Mouse (Mus musculus): ENCODE measurements around the gene Olfr776. TPM values are rescaled to one million over a fixed set of nuclear protein-coding genes. Genes with fewer than 3 reads are reported as not detected.
"Not testable (repeated sequence)": the region's sequence is repeated elsewhere in the genome, so short reads cannot be mapped to it uniquely, and the experiment has no call there.

Olfr776 gene
- polyA plus RNA-seq (2015; fragmentation: Nextera tagmentation; extraction: Ambion mirVana): not detected in 2 replicates

DNA sequence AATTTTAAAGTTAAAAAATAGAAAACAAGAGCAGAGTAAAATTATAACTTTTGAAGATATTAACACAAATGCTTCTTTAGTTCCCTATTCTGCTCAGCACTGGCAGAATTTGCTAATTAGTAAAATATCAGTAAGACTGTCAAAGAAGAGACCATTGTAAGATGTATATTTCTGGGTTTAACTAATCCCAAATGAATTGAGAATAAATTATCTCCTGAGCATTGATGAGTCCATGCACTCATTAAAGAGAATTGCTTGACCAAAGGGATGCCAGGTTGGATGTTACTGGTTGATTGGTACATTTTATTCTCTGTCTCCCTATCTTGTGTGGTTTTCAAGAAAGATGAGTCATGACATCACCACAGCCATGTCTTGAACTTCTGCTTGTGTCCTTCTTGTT, at the start of gene Olfr776:
Gene Olfr776, plus strand, starts transcription at position 301 of the 400 bp plus-strand sequence.
- no peaks in the 10 kb centered on the region for H3K36me3 ChIP-seq
- H3K27ac ChIP-seq (replicated peaks): no peak within 1 kb of the TSS
- H3K27me3 ChIP-seq: no peaks in the 10 kb centered on the region
- H3K9ac ChIP-seq: no peak within 1 kb of the TSS
- ATAC-seq (ENCODE audit: insufficient number of reproducible peaks, low FRiP score, low TSS enrichment, low read depth): no peak
- no peaks in the 10 kb centered on the region for H3K9me3 ChIP-seq (replicated peaks)
- H3K4me2 ChIP-seq (replicated peaks): no peak within 1 kb of the TSS
- H3K4me3 ChIP-seq (replicated peaks): no peak within 1 kb of the TSS
- no peaks in the 10 kb centered on the region for H3K4me1 ChIP-seq

DNA sequence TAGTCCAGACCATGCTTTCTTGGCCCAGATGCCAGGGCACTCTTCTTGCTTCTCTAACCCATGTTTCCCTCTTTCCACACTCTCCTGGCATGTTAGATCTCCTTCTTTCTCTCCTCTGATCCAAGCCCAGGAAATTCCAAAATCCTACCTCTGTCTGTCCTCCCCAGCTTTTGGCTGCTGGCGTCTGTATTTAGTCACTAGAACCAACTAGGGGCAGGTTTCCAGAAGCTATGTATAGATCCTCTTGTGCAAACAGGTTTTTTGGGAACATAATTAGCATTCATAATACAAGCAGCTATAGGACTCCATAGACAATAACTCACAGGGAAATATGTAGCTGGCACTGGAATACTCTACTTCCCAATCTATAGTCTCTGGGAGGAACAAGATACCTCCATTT, 28.2 kb upstream of the Olfr776 start:
- Histone ChIP-seq H3K9ac (no peak overlapping the region), H3K4me1 (no peaks in the 10 kb centered on the region), H3K36me3 (no peaks in the 10 kb centered on the region), H3K27ac (replicated peaks) (no peak overlapping the region), H3K4me2 (replicated peaks) (no peak overlapping the region), H3K9me3 (replicated peaks) (no peaks in the 10 kb centered on the region), H3K4me3 (replicated peaks) (no peak overlapping the region), H3K27me3 (no peaks in the 10 kb centered on the region)
- WGBS: 84% methylated on average over 1 of the region's 1 CpGs
- no peak for ATAC-seq (ENCODE audit: insufficient number of reproducible peaks, low FRiP score, low TSS enrichment, low read depth)

DNA sequence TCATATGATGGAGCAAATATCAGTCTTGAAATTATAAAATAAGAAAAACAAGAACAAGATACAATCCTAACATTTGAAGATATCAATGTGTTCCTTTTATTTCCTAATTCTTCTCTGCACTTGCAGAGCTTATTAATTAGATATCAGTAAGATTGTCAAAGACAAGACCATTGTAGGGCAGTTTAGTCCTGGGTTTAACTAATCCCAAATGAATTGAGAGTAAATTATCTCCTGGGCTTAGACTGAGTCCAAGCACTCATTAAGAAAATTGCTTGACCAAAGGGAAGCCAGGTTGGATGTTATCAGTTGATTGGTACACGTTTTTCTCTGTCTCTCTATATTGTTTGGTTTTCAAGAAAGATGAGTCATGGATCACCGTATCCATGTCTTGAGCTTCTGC, 23.0 kb upstream of the Olfr776 start, which contains the start of gene Olfr774:
Gene Olfr774, plus strand, starts transcription at position 301 of the 400 bp plus-strand sequence.
- H3K4me3 ChIP-seq (replicated peaks): no peak within 1 kb of the TSS
- H3K4me1 ChIP-seq: no peaks in the 10 kb centered on the region
- ATAC-seq (ENCODE audit: insufficient number of reproducible peaks, low FRiP score, low TSS enrichment, low read depth): no peak
- no peaks in the 10 kb centered on the region for H3K36me3 ChIP-seq
- no peaks in the 10 kb centered on the region for H3K9me3 ChIP-seq (replicated peaks)
- WGBS: 72% methylated on average over 2 of the region's 2 CpGs
- H3K4me2 ChIP-seq (replicated peaks): no peak within 1 kb of the TSS
- no peak within 1 kb of the TSS for H3K27ac ChIP-seq (replicated peaks)
- H3K27me3 ChIP-seq: no peaks in the 10 kb centered on the region
- no peak within 1 kb of the TSS for H3K9ac ChIP-seq

DNA sequence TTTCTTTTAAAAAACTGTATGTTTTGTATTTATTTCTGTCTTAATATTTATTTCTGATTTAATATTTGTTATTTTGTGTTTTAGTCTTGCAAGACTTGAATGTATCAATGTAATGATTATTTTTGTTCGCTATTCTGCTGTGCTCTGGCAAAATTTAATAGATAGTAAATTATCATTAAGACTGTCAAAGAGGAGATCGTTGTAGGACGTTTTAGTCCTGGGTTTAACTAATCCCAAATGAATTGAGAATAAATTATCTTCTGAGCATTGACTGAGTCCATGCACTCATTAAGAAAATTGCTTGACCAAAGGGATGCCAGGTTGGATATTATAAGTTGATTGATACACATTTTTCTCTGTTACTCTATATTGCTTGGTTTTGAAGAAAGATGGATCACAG, 10.8 kb upstream of the Olfr776 start, which contains the start of gene Olfr775:
Gene Olfr775, plus strand, starts transcription at position 301 of the 400 bp plus-strand sequence.
- no peak within 1 kb of the TSS for H3K9ac ChIP-seq
- H3K4me3 ChIP-seq (replicated peaks): no peak within 1 kb of the TSS
- H3K4me2 ChIP-seq (replicated peaks): no peak within 1 kb of the TSS
- H3K9me3 ChIP-seq (replicated peaks): no peaks in the 10 kb centered on the region
- ATAC-seq (ENCODE audit: insufficient number of reproducible peaks, low FRiP score, low TSS enrichment, low read depth): no peak
- no peaks in the 10 kb centered on the region for H3K27me3 ChIP-seq
- H3K4me1 ChIP-seq: no peaks in the 10 kb centered on the region
- H3K36me3 ChIP-seq: no peaks in the 10 kb centered on the region
- H3K27ac ChIP-seq (replicated peaks): no peak within 1 kb of the TSS
- WGBS: 71% methylated on average over 3 of the region's 3 CpGs

DNA sequence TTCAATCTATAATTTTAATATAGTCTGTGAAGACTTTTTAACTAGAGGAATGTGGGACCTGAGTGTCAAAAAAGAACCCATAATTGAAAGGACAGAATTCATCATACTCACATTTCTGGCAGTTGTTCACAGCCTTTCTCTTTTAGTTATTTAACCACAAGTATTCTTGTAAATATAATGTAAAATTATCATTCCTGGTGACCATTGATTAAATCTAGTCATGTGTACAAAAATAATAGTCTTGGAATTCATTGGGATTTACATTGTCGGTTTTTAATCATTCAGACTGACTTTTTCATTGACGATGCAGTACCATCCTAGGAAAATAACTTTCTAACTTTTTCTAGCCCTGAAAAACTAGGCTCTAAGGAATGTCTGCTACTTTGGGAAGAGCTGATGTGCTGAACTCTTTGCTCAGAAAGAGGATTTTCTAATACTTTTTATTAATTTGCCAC, 12.2 kb downstream of the Olfr776 start, which contains the start of gene Olfr777:
Gene Olfr777, minus strand, starts transcription at position 405 of the 455 bp plus-strand sequence.
- no peaks in the 10 kb centered on the region for H3K36me3 ChIP-seq
- H3K4me3 ChIP-seq (replicated peaks): no peak within 1 kb of the TSS
- H3K27me3 ChIP-seq: no peaks in the 10 kb centered on the region
- no peak within 1 kb of the TSS for H3K9ac ChIP-seq
- 92% methylated on average over 2 of the region's 2 CpGs for WGBS
- no peak within 1 kb of the TSS for H3K27ac ChIP-seq (replicated peaks)
- no peaks in the 10 kb centered on the region for H3K9me3 ChIP-seq (replicated peaks)
- no peaks in the 10 kb centered on the region for H3K4me1 ChIP-seq
- ATAC-seq (ENCODE audit: insufficient number of reproducible peaks, low FRiP score, low TSS enrichment, low read depth): no peak
- H3K4me2 ChIP-seq (replicated peaks): no peak within 1 kb of the TSS

DNA sequence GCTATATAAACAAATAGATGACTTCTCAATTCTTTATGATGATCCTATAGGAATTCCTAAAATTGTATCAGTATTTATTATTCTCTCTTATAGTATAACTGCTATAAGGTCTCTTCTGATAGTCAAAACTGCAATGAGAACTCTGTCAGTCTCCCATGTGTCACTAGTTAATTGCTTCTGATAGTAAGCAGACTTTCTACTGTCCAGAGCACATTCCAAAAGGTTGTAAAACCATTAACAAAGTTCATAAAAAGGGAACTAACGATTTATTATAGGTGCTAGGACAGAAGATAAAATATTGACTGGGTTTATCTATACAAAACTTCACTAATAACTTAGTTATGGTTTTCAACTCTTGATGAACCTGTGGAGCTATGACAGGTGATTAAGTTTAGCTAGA, 54.0 kb downstream of the Olfr776 start:
- ATAC-seq (ENCODE audit: insufficient number of reproducible peaks, low FRiP score, low TSS enrichment, low read depth); H3K27me3 ChIP-seq; H3K36me3 ChIP-seq; H3K4me2 ChIP-seq (replicated peaks); H3K9me3 ChIP-seq (replicated peaks); H3K4me1 ChIP-seq; H3K27ac ChIP-seq (replicated peaks); H3K4me3 ChIP-seq (replicated peaks); H3K9ac ChIP-seq: not testable (repeated sequence)
- 60% methylated on average over 1 of the region's 1 CpGs for WGBS

DNA sequence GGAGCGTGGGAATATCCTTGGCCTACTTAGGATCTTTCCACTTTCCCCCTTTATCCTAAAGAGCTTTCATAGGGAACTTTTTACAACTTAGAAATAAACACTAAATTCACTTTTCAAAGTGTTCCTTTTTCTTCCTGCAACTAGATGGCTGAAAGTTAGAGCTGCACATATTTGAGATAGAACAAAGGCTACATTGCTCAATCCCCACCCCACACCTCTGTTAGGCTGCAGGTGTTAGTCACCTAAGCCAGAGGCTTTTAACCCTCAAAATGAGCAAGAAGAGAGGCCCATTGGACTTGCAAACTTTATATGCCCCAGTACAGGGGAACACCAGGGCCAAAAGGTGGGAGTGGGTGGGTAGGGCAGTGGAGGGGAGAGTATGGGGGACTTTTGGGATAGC, 54.6 kb downstream of the Olfr776 start:
- H3K27ac ChIP-seq (replicated peaks); ATAC-seq (ENCODE audit: insufficient number of reproducible peaks, low FRiP score, low TSS enrichment, low read depth); H3K36me3 ChIP-seq; H3K4me2 ChIP-seq (replicated peaks); H3K4me3 ChIP-seq (replicated peaks); H3K9ac ChIP-seq; H3K9me3 ChIP-seq (replicated peaks); H3K4me1 ChIP-seq; H3K27me3 ChIP-seq: not testable (repeated sequence)
- WGBS: 60% methylated on average over 1 of the region's 1 CpGs

Other genes with a start within 250 kb of the Olfr776 start
- gene Olfr763, start 248.3 kb upstream of the Olfr776 start, polyA plus RNA-seq (2015; fragmentation: Nextera tagmentation; extraction: Ambion mirVana): not detected in 2 replicates
- gene Olfr764-ps1, start 219.2 kb upstream of the Olfr776 start, polyA plus RNA-seq (2015; fragmentation: Nextera tagmentation; extraction: Ambion mirVana): not detected in 2 replicates
- not detected in 2 replicates for gene Olfr765, start 209.1 kb upstream of the Olfr776 start, polyA plus RNA-seq (2015; fragmentation: Nextera tagmentation; extraction: Ambion mirVana)
- 0.07 TPM in 1 of 2 replicates, not detected in the other for gene Olfr766-ps1, start 190.2 kb upstream of the Olfr776 start, polyA plus RNA-seq (2015; fragmentation: Nextera tagmentation; extraction: Ambion mirVana)
- not detected in 2 replicates for gene Olfr767, start 176.2 kb upstream of the Olfr776 start, polyA plus RNA-seq (2015; fragmentation: Nextera tagmentation; extraction: Ambion mirVana)
- 0.03 TPM in 1 of 2 replicates, not detected in the other for gene Olfr768, start 159.8 kb upstream of the Olfr776 start, polyA plus RNA-seq (2015; fragmentation: Nextera tagmentation; extraction: Ambion mirVana)
- gene Olfr769, start 141.3 kb upstream of the Olfr776 start, polyA plus RNA-seq (2015; fragmentation: Nextera tagmentation; extraction: Ambion mirVana): not detected in 2 replicates
- not detected in 2 replicates for gene Olfr770, start 120.1 kb upstream of the Olfr776 start, polyA plus RNA-seq (2015; fragmentation: Nextera tagmentation; extraction: Ambion mirVana)
- not detected in 2 replicates for gene Olfr771, start 94.4 kb upstream of the Olfr776 start, polyA plus RNA-seq (2015; fragmentation: Nextera tagmentation; extraction: Ambion mirVana)
- not detected in 2 replicates for gene Olfr772, start 81.2 kb upstream of the Olfr776 start, polyA plus RNA-seq (2015; fragmentation: Nextera tagmentation; extraction: Ambion mirVana)
- gene Olfr773, start 71.7 kb upstream of the Olfr776 start, polyA plus RNA-seq (2015; fragmentation: Nextera tagmentation; extraction: Ambion mirVana): not detected in 2 replicates
- not detected in 2 replicates for gene Olfr774, start 22.9 kb upstream of the Olfr776 start, polyA plus RNA-seq (2015; fragmentation: Nextera tagmentation; extraction: Ambion mirVana)
- not detected in 2 replicates for gene Olfr775, start 10.7 kb upstream of the Olfr776 start, polyA plus RNA-seq (2015; fragmentation: Nextera tagmentation; extraction: Ambion mirVana)
- gene Olfr777, start 12.4 kb downstream of the Olfr776 start, polyA plus RNA-seq (2015; fragmentation: Nextera tagmentation; extraction: Ambion mirVana): not detected in 2 replicates
- not detected in 2 replicates for gene Olfr780, start 59.0 kb downstream of the Olfr776 start, polyA plus RNA-seq (2015; fragmentation: Nextera tagmentation; extraction: Ambion mirVana)
- gene Olfr781, start 69.7 kb downstream of the Olfr776 start, polyA plus RNA-seq (2015; fragmentation: Nextera tagmentation; extraction: Ambion mirVana): 0.17 TPM in 1 of 2 replicates, not detected in the other
- gene Olfr782, start 89.7 kb downstream of the Olfr776 start, polyA plus RNA-seq (2015; fragmentation: Nextera tagmentation; extraction: Ambion mirVana): 0.19 TPM in 1 of 2 replicates, not detected in the other
- gene Olfr784, start 125.0 kb downstream of the Olfr776 start, polyA plus RNA-seq (2015; fragmentation: Nextera tagmentation; extraction: Ambion mirVana): 0.07 TPM in 1 of 2 replicates, not detected in the other
- gene Olfr785, start 146.3 kb downstream of the Olfr776 start, polyA plus RNA-seq (2015; fragmentation: Nextera tagmentation; extraction: Ambion mirVana): not detected in 2 replicates
- gene Olfr786, start 168.2 kb downstream of the Olfr776 start, polyA plus RNA-seq (2015; fragmentation: Nextera tagmentation; extraction: Ambion mirVana): 0.17 TPM in 1 of 2 replicates, not detected in the other
- not detected in 2 replicates for gene Olfr787, start 202.7 kb downstream of the Olfr776 start, polyA plus RNA-seq (2015; fragmentation: Nextera tagmentation; extraction: Ambion mirVana)
- gene Olfr788, start 211.9 kb downstream of the Olfr776 start, polyA plus RNA-seq (2015; fragmentation: Nextera tagmentation; extraction: Ambion mirVana): not detected in 2 replicates
- 0.05 TPM in 1 of 2 replicates, not detected in the other for gene Olfr789, start 225.6 kb downstream of the Olfr776 start, polyA plus RNA-seq (2015; fragmentation: Nextera tagmentation; extraction: Ambion mirVana)
- gene Olfr790, start 239.4 kb downstream of the Olfr776 start, polyA plus RNA-seq (2015; fragmentation: Nextera tagmentation; extraction: Ambion mirVana): not detected in 2 replicates

All from embryonic facial prominence, embryonic 15.5 days (tissue).